Mouse (Mus musculus): ENCODE data around the gene Nipal4. TPM values are rescaled to one million over a fixed set of nuclear protein-coding genes. Genes with fewer than 3 reads are reported as not detected.

Nipal4 gene
- polyA plus RNA-seq, 1 experiment from 2014 or later: 3.7 TPM

DNA sequence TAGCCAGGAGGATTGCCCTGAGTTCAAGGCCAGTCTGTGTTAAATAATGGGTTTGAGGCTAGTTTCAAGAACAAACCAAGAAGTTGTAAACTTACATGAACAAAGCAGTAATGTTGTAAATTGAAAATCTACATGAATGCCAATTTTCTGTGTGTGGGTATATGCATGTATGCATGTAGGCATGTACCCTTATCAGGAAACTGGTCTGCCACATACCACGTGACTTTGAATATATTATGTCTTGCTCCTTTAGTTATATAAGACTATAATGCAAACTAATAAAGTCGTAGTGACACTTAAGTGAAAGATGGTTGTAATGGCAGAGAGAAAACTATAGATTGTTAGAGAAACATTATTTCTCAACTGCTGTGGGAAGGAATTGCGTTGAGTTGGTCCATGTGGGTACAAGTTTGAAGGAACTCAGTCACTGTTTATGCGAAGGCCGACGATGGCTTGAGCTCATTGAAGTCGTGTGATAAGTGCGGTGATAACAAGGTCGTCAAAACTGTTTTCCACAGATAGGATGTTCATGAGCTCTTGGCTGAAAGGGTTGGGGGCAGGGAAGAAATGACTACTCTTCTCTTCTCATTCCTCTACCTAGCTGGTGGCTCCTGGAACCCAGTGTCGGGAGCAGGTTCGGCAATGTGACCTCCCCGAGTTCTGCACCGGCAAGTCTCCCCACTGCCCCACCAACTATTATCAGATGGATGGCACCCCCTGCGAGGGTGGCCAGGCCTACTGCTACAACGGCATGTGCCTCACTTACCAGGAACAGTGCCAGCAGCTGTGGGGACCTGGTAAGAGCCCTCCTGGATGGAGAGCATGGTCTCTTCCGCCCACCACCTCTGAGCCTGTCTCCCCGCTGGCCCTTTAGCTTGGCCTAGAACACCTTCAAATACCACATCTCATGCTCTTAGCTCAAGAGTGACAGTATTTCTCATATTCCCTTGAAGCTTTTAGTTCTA is 35.0 kb downstream of the Nipal4 start:
- Histone ChIP-seq H3K4me1 (ENCODE audit: control insufficient read depth, insufficient read depth, low read length) (no peaks in the 10 kb centered on the region), H3K4me3 (ENCODE audit: low read length) (no peak overlapping the region), H3K9me3 (ENCODE audit: control insufficient read depth, low read length) (no peaks in the 10 kb centered on the region), H3K36me3 (ENCODE audit: control insufficient read depth, insufficient read depth, low read length) (0 out of 2 replicates have a peak, but pooled peaks cover 4% of the 10 kb centered on the region), H3K4me2 (ENCODE audit: low read depth, low read length) (no peak overlapping the region), H3K27ac (ENCODE audit: low read length) (no peak overlapping the region), H3K27me3 (replicated peaks; ENCODE audit: control insufficient read depth, insufficient read depth, low read length) (no peaks in the 10 kb centered on the region), H3K9ac (ENCODE audit: low read depth, low read length) (no peak overlapping the region)
- 87% methylated on average over 17 of the region's 17 CpGs for WGBS
- ATAC-seq: no peak

DNA sequence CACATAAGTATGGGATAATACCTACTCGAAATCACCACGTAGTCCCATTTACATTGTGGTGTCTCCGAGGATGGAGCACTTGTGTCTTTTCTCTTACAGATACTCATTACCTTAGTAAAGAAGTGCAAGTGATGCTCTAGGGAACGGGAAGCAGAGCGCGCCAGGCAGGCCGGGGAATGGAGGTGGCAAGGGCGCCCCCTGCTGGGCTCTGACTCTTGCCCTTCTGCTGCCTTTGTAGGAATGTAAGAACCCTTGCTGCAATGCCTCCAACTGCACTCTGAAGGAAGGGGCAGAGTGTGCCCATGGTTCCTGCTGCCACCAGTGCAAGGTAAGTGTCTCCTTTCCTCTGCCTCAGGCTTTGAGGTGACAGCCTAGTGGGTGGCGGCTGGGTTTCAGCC is 37.8 kb downstream of the Nipal4 start:
- H3K27me3 ChIP-seq (replicated peaks; ENCODE audit: control insufficient read depth, insufficient read depth, low read length): no peaks in the 10 kb centered on the region
- peaks cover 4% of the 10 kb centered on the region; the same call in 1 of the 2 replicates for H3K36me3 ChIP-seq (ENCODE audit: control insufficient read depth, insufficient read depth, low read length)
- H3K4me2 ChIP-seq (ENCODE audit: low read depth, low read length): no peak overlapping the region
- no peaks in the 10 kb centered on the region for H3K9me3 ChIP-seq (ENCODE audit: control insufficient read depth, low read length)
- 73% methylated on average over 9 of the region's 9 CpGs for WGBS
- ATAC-seq: no peak
- no peak overlapping the region for H3K4me3 ChIP-seq (ENCODE audit: low read length)
- no peaks in the 10 kb centered on the region for H3K4me1 ChIP-seq (ENCODE audit: control insufficient read depth, insufficient read depth, low read length)
- no peak overlapping the region for H3K27ac ChIP-seq (ENCODE audit: low read length)
- no peak overlapping the region for H3K9ac ChIP-seq (ENCODE audit: low read depth, low read length)

DNA sequence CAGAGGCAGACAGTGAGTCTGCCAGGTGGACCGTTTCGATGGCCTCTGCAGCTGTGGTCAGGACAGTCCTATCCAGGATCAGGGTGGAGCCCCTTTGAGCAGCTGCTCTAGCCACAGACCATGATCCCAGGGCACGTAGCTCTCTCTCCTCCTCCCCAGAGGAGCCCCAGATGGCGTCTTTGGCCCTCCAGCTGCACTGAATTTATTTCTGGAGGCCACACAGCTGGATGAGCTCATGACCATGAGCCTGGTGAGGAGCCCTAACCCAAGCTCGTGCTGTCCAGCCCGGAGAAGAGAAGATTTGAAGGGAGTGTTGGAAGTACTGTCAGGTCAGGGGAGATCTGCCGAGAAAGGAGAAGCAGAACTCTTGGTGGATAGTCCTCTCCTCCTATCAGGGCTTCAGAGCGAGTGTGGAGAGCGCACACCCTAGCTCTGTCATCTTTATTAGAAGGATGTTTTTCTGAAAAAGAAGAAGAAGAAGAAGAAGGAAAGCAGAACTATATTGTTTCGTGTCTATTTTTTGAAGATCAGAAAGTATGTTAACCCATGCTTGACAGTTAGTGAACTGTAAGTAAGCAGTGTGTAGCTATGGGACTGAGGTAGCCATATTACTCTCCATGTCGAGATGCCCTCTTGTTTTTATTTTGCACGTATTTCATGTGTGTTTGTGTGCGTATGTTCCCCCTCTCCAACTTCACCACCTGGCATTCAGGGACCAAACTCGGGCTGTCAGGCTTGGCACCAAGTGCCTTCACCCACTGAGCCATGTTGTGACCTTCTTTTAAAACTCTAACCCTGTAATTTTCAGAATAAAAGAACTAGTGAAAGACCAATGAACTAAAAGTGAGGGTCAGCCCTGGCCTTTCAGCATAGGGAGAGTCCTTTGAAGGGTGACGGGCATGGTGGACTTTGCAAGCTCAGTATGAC is 38.4 kb downstream of the Nipal4 start:
- Histone ChIP-seq H3K27me3 (replicated peaks; ENCODE audit: control insufficient read depth, insufficient read depth, low read length) (no peaks in the 10 kb centered on the region), H3K27ac (ENCODE audit: low read length) (peak overlapping the region; percentile 36; the same call in 1 of the 2 replicates), H3K4me2 (ENCODE audit: low read depth, low read length) (no peak overlapping the region), H3K9ac (ENCODE audit: low read depth, low read length) (no peak overlapping the region), H3K36me3 (ENCODE audit: control insufficient read depth, insufficient read depth, low read length) (peaks cover 4% of the 10 kb centered on the region; the same call in 1 of the 2 replicates), H3K4me3 (ENCODE audit: low read length) (no peak overlapping the region), H3K9me3 (ENCODE audit: control insufficient read depth, low read length) (no peaks in the 10 kb centered on the region), H3K4me1 (ENCODE audit: control insufficient read depth, insufficient read depth, low read length) (no peaks in the 10 kb centered on the region)
- peak; percentile 68; the same call in 1 of the 2 replicates for ATAC-seq
- WGBS: 69% methylated on average over 15 of the region's 15 CpGs

DNA sequence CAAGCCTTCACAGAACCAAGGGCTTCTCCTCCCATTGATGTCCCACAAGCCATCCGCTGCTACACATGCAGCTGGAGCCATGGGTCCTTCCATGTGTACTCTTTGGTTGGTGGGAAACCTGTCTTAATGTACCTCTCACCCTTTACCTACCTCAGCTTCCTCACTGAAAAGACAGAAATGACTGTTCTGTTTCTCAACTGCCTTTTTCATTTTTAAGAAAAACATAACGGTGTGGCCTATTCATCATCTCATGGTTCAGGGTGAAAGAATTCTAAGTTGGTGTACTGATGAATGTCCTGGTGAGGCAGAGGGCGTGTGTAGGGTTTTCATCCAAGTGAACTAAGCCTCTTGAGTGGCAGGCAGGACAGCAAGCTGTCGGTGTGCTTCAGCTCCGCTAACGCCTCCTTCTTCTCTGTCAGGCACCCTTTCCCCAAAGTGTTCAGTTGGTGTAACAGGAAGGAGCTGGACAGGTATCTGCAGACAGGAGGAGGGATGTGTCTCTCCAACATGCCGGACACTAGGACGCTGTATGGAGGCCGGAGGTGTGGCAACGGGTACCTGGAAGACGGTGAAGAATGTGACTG is 39.4 kb downstream of the Nipal4 start:
- no peaks in the 10 kb centered on the region for H3K9me3 ChIP-seq (ENCODE audit: control insufficient read depth, low read length)
- no peaks in the 10 kb centered on the region for H3K4me1 ChIP-seq (ENCODE audit: control insufficient read depth, insufficient read depth, low read length)
- no peak for ATAC-seq
- H3K9ac ChIP-seq (ENCODE audit: low read depth, low read length): no peak overlapping the region
- 87% methylated on average over 11 of the region's 11 CpGs for WGBS
- no peak overlapping the region for H3K27ac ChIP-seq (ENCODE audit: low read length)
- H3K4me2 ChIP-seq (ENCODE audit: low read depth, low read length): no peak overlapping the region
- H3K27me3 ChIP-seq (replicated peaks; ENCODE audit: control insufficient read depth, insufficient read depth, low read length): no peaks in the 10 kb centered on the region
- H3K4me3 ChIP-seq (ENCODE audit: low read length): no peak overlapping the region
- peaks cover 4% of the 10 kb centered on the region; the same call in 1 of the 2 replicates for H3K36me3 ChIP-seq (ENCODE audit: control insufficient read depth, insufficient read depth, low read length)

DNA sequence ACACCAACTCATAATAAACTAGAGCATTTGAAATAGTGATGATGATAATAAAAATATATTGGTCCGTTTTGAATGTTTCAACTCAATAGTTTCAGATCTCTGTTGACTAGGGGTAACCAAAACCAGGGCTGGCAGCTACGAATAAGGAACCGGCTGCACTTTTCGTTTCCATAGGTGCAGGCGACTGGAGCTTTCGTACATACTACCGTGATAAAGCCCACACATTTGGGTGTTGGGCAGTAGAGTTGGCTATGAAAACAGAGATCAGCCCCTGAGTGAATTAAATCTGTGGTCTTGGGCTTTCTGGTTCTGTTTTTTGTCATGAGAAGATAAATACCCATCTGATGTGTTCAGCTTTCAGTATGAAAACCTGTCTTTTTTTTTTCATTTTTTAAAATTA is 40.0 kb downstream of the Nipal4 start:
- WGBS: 86% methylated on average over 7 of the region's 7 CpGs

DNA sequence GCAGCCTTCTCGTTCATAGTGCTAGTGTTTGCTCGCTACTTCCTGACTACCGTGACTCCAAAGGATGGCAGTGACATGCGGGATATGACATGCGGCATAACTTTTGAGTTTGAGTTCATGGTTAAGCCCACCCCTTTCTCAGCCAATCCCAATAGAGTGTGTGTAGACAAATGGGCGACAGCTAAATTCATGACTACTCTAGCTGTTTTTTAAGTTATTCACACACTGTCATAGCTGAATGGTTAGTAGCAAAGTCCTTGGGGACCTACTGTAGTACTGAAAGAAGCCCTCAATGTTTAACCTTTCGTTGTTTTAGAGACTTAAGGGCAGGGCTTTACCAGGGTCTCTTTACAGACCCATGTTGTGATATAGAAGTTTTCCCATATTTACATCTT is 40.5 kb downstream of the Nipal4 start:
- Histone ChIP-seq H3K4me3 (ENCODE audit: low read length) (no peak overlapping the region), H3K9me3 (ENCODE audit: control insufficient read depth, low read length) (no peaks in the 10 kb centered on the region), H3K27ac (ENCODE audit: low read length) (no peak overlapping the region), H3K36me3 (ENCODE audit: control insufficient read depth, insufficient read depth, low read length) (peaks cover 9% of the 10 kb centered on the region), H3K4me1 (ENCODE audit: control insufficient read depth, insufficient read depth, low read length) (no peaks in the 10 kb centered on the region), H3K27me3 (replicated peaks; ENCODE audit: control insufficient read depth, insufficient read depth, low read length) (no peaks in the 10 kb centered on the region), H3K9ac (ENCODE audit: low read depth, low read length) (no peak overlapping the region), H3K4me2 (ENCODE audit: low read depth, low read length) (no peak overlapping the region)
- WGBS: 93% methylated on average over 7 of the region's 7 CpGs
- no peak for ATAC-seq

More for the DNA sequence above, 40.0 kb downstream of the Nipal4 start:
- Histone ChIP-seq H3K4me3 (ENCODE audit: low read length) (no peak overlapping the region), H3K27ac (ENCODE audit: low read length) (no peak overlapping the region), H3K9ac (ENCODE audit: low read depth, low read length) (no peak overlapping the region), H3K4me2 (ENCODE audit: low read depth, low read length) (no peak overlapping the region), H3K36me3 (ENCODE audit: control insufficient read depth, insufficient read depth, low read length) (peaks cover 9% of the 10 kb centered on the region), H3K9me3 (ENCODE audit: control insufficient read depth, low read length) (no peaks in the 10 kb centered on the region), H3K4me1 (ENCODE audit: control insufficient read depth, insufficient read depth, low read length) (no peaks in the 10 kb centered on the region), H3K27me3 (replicated peaks; ENCODE audit: control insufficient read depth, insufficient read depth, low read length) (no peaks in the 10 kb centered on the region)
- ATAC-seq: no peak

DNA sequence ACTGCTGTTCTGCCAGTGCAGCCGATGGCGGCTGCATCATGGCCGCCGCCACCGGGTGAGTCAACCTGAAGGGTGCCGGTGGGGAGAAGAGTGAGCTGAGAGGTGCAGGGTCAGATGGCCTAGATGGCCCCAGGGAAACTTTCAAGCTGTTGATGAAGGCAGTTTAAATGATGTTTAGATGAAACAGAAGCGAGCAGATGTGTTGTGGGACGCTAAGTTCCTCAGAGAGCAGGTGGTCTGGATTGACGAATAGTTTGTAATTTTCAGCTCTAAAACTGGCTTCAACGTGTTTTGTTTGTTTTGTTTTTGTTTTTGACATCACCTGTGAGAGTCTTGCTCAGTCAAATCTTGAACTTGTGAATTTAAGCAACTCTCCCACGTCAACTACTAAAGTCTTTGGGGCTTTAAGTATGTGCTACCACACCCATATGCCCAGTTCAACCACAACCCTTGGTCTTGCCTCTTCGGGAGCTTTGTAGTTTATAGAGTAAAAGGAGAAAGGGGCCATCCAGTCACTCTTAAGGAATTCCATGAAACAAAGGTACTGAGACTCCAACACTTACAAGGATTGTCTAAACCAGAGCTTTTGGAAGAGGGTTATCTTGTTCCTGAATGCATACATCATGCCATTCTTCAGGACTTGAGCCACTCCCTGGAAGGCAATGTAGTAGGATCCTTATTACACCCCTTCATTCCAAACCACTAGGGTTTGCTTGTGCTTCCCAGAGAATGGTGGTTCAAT is 41.0 kb downstream of the Nipal4 start:
- Histone ChIP-seq H3K27me3 (replicated peaks; ENCODE audit: control insufficient read depth, insufficient read depth, low read length) (no peaks in the 10 kb centered on the region), H3K4me3 (ENCODE audit: low read length) (no peak overlapping the region), H3K4me1 (ENCODE audit: control insufficient read depth, insufficient read depth, low read length) (no peaks in the 10 kb centered on the region), H3K9me3 (ENCODE audit: control insufficient read depth, low read length) (no peaks in the 10 kb centered on the region), H3K36me3 (ENCODE audit: control insufficient read depth, insufficient read depth, low read length) (peaks cover 9% of the 10 kb centered on the region), H3K27ac (ENCODE audit: low read length) (no peak overlapping the region), H3K4me2 (ENCODE audit: low read depth, low read length) (no peak overlapping the region), H3K9ac (ENCODE audit: low read depth, low read length) (no peak overlapping the region)
- WGBS: 89% methylated on average over 12 of the region's 12 CpGs
- no peak for ATAC-seq

DNA sequence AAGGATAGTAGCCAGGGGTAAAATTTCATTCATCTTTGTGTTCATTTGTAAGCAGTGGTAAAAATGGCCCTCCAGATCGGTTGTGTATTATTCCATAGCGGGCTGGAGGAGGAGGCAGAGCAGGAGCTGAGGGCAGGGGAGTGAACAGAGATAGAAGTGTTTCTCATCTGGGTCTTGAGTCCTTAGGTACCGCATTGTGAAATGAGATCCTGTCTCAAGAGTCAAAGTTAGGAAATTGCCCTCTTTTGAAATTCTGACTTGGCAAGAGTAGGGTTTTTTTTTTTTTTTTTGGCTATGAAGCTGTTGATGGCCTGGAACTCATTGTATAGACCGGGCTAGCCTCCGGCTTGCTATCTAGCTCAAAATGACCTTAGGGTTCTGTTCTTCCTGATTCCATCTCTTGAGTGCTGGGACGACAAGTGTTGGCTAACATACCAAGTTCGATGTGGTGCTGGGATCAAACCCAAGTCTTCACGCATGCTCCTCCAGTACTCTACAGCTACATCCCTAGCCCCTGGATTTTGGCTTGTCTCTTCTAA is 42.9 kb downstream of the Nipal4 start:
- Histone ChIP-seq H3K9me3 (ENCODE audit: control insufficient read depth, low read length) (no peaks in the 10 kb centered on the region), H3K27me3 (replicated peaks; ENCODE audit: control insufficient read depth, insufficient read depth, low read length) (no peaks in the 10 kb centered on the region), H3K4me3 (ENCODE audit: low read length) (no peak overlapping the region), H3K27ac (ENCODE audit: low read length) (no peak overlapping the region), H3K4me2 (ENCODE audit: low read depth, low read length) (no peak overlapping the region), H3K9ac (ENCODE audit: low read depth, low read length) (no peak overlapping the region), H3K4me1 (ENCODE audit: control insufficient read depth, insufficient read depth, low read length) (no peaks in the 10 kb centered on the region), H3K36me3 (ENCODE audit: control insufficient read depth, insufficient read depth, low read length) (peaks cover 9% of the 10 kb centered on the region)
- 91% methylated on average over 8 of the region's 8 CpGs for WGBS
- ATAC-seq: no peak
